ENCODE assay signal across 10 mouse cellular contexts in the genomic region with DNA sequence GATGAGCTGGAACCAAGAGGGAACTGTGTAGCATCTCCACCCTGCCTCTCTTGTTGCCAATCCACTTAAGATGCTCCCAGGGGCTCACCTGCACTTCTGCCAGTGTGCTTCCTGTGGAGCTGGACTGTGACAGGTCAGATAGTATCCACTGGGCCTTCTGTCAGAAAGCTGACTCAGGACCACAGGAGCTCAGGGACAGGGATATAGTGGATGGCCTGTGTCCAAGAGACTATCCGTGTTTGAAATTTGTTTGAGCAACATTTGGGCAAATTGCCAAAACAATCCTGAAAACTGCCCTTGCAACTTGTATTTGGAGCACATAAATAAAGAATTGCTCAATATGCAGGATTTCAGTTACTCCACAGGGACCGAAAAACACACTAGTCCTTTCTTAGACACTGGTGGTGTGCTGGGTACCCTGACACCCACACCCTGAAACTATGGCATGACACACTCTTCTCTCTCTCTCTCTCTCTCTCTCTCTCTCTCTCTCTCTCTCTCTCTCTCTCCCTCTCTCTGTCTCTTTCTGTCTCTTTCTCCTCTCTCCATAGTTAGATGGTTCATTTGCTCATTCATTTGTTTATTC.
A peak's percentile ranks its signal among the peaks of the same experiment; 100 is the strongest.
DNase-seq lines count a peak whose midpoint lies in the region; ATAC-seq lines count a peak whose summit lies in the region.
"Had no signal": no experiment of that assay in that cellular context is flagged by ENCODE, and none has a peak within 500 bp of the region (broad histone marks: within the 10 kb centered on the region; RNA-seq: fewer than 3 reads in every experiment).

No protein-coding gene starts in this region.

- H3K4me3 ChIP-seq in heart, embryonic 11.5 days (ENCODE audit: low read depth, low read length): no peak overlapping the region
- no peak overlapping the region for H3K4me3 ChIP-seq in hindbrain, embryonic 13.5 days
- H3K4me3 ChIP-seq: embryonic facial prominence, embryonic 12.5 days; neural tube, embryonic 12.5 days had no signal

- no peak for ATAC-seq in heart, embryonic 11.5 days (replicated peaks; ENCODE audit: insufficient number of reproducible peaks, low FRiP score, low TSS enrichment)
- no peak for ATAC-seq in megakaryocyte progenitor cell, adult 5-6 weeks (replicated peaks; ENCODE audit: poor library complexity)
- no peak for ATAC-seq in hindbrain, embryonic 13.5 days (ENCODE audit: low FRiP score)

- H3K27me3 ChIP-seq in heart, embryonic 11.5 days (ENCODE audit: control insufficient read depth, insufficient read depth, low read length): no peaks in the 10 kb centered on the region
- no peaks in the 10 kb centered on the region for H3K27me3 ChIP-seq in hindbrain, embryonic 13.5 days
- H3K27me3 ChIP-seq: embryonic facial prominence, embryonic 12.5 days; neural tube, embryonic 12.5 days had no signal

- DNase-seq in heart, adult 18-20 months: peak; percentile 30 to 52
- DNase-seq in ovary, postnatal 14 days (ENCODE audit: low spot score): peak; percentile 21
- no peak for DNase-seq in ovary, postnatal 10 days (ENCODE audit: low spot score)
- DNase-seq in cerebellum, adult 9-10 months: peak; percentile 31
- peak; percentile 62 for DNase-seq in lung, postnatal 36 days

- no peak overlapping the region for H3K27ac ChIP-seq in heart, embryonic 11.5 days (ENCODE audit: low read depth, low read length)
- H3K27ac ChIP-seq in hindbrain, embryonic 13.5 days: no peak overlapping the region
- H3K27ac ChIP-seq: embryonic facial prominence, embryonic 12.5 days; neural tube, embryonic 12.5 days had no signal

- H3K36me3 ChIP-seq in heart, embryonic 11.5 days (ENCODE audit: control insufficient read depth, insufficient read depth, low read length): no peaks in the 10 kb centered on the region
- no peaks in the 10 kb centered on the region for H3K36me3 ChIP-seq in hindbrain, embryonic 13.5 days
- H3K36me3 ChIP-seq: embryonic facial prominence, embryonic 12.5 days; neural tube, embryonic 12.5 days had no signal

- no peak overlapping the region for H3K4me2 ChIP-seq in heart, embryonic 11.5 days
- H3K4me2 ChIP-seq in hindbrain, embryonic 13.5 days: no peak overlapping the region
- H3K4me2 ChIP-seq: embryonic facial prominence, embryonic 12.5 days; neural tube, embryonic 12.5 days had no signal

- no peaks in the 10 kb centered on the region for H3K9me3 ChIP-seq in heart, embryonic 11.5 days (replicated peaks; ENCODE audit: control insufficient read depth, low read length)
- no peaks in the 10 kb centered on the region for H3K9me3 ChIP-seq in hindbrain, embryonic 13.5 days
- H3K9me3 ChIP-seq: embryonic facial prominence, embryonic 12.5 days; neural tube, embryonic 12.5 days had no signal

- 68% methylated on average over 2 of the region's 2 CpGs for WGBS in heart, embryonic 11.5 days (ENCODE audit: insufficient replicate concordance)
- WGBS in hindbrain, embryonic 13.5 days: 62% methylated on average over 2 of the region's 2 CpGs

- no peak overlapping the region for H3K9ac ChIP-seq in heart, embryonic 11.5 days (ENCODE audit: low read depth, low read length)
- no peak overlapping the region for H3K9ac ChIP-seq in hindbrain, embryonic 13.5 days
- H3K9ac ChIP-seq: embryonic facial prominence, embryonic 12.5 days; neural tube, embryonic 12.5 days had no signal

- no peaks in the 10 kb centered on the region for H3K4me1 ChIP-seq in heart, embryonic 11.5 days (ENCODE audit: control insufficient read depth, insufficient read depth, low read length)
- no peaks in the 10 kb centered on the region for H3K4me1 ChIP-seq in hindbrain, embryonic 13.5 days (replicated peaks)
- H3K4me1 ChIP-seq: embryonic facial prominence, embryonic 12.5 days; neural tube, embryonic 12.5 days had no signal
